Mouse (Mus musculus): ENCODE measurements around the gene Etl4. TPM values are rescaled to one million over a fixed set of nuclear protein-coding genes. Genes with fewer than 3 reads are reported as not detected.

The Etl4 gene
- polyA plus RNA-seq, 1 experiment, result 19.0 TPM

- H3K27me3 ChIP-seq (ENCODE audit: control insufficient read depth, insufficient read depth, low read length), result no peaks in the 10 kb centered on the region
- H3K27ac ChIP-seq (ENCODE audit: insufficient read depth, low read depth, low read length), result no peak overlapping the region
- TF ChIP-seq POLR2A (IDR thresholded peaks at IDR 0.05; ENCODE audit: low read depth, low read length), result no peak
- no peak for TF ChIP-seq CTCF (IDR thresholded peaks at IDR 0.05; ENCODE audit: extremely low read depth, insufficient read length, insufficient replicate concordance, low read depth, low read length)
Observed at GRCm38 (mm10) chr2:20203011-20203410, 293.4 kb downstream of the Etl4 start.

DNA sequence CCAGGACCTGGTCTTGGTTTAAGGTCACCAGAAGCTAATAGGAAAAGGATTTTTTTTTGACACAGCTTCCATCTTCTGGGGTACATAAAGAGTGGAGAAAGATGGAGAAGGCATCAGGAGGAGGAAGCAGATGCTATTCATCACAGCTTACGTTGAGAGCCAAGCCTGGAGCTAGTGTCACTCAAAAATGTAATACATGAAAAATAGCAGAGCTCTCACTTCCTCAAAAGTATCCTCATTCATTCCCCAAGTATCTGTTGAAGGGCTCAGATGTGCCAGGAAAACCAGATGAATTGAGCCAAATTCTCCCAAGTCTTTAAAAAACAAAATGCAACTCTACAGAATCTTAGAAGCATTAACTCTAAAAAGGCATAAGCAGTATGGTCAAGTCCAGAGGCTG lies 297.1 kb downstream of the Etl4 start:
- no peak overlapping the region for H3K27ac ChIP-seq (ENCODE audit: insufficient read depth, low read depth, low read length)

More at GRCm38 (mm10) chr2:20203011-20203410, 293.4 kb downstream of the Etl4 start:
- H3K36me3 ChIP-seq (ENCODE audit: control insufficient read depth, insufficient read depth, low read length), result no peaks in the 10 kb centered on the region
- no peaks in the 10 kb centered on the region for H3K4me1 ChIP-seq (ENCODE audit: control insufficient read depth, insufficient read depth, insufficient read length, low read length)
- 80% methylated on average over 7 of the region's 7 CpGs for WGBS
- no peak overlapping the region for H3K4me3 ChIP-seq (ENCODE audit: low read depth, low read length)

DNA sequence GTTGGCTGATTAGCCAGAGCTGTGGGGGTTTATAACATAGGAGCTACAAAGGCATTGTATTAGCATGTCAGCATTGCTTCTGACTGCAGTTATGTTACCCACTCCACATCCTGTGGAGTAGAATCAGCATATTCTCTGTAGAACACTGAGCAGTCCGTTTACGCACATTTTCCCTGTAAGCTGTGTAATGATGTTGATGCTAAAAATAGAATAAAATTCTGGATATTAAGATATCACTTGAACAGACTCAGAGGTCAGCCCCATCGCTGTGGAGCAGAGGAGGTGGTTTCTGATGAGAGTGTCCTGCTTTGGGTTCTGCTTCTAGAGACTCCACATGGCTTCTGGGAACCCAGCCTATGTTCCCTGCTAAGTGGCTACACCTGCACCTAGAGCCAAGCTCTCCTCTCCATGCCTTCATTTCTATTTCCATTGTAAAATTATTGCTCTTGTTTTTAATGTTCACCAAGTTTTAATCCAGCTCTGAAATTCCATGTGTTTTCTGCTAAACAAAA lies 299.2 kb downstream of the Etl4 start:
- Histone ChIP-seq H3K4me1 (ENCODE audit: control insufficient read depth, insufficient read depth, insufficient read length, low read length) (no peaks in the 10 kb centered on the region), H3K27ac (ENCODE audit: insufficient read depth, low read depth, low read length) (no peak overlapping the region), H3K27me3 (ENCODE audit: control insufficient read depth, insufficient read depth, low read length) (no peaks in the 10 kb centered on the region), H3K4me3 (ENCODE audit: low read depth, low read length) (no peak overlapping the region), H3K36me3 (ENCODE audit: control insufficient read depth, insufficient read depth, low read length) (no peaks in the 10 kb centered on the region)
- no peak for TF ChIP-seq CTCF (IDR thresholded peaks at IDR 0.05; ENCODE audit: extremely low read depth, insufficient read length, insufficient replicate concordance, low read depth, low read length)
- no peak for TF ChIP-seq POLR2A (IDR thresholded peaks at IDR 0.05; ENCODE audit: low read depth, low read length)
- WGBS, result 72% methylated on average over 3 of the region's 3 CpGs

More for the DNA sequence above, 297.1 kb downstream of the Etl4 start:
- no peaks in the 10 kb centered on the region for H3K36me3 ChIP-seq (ENCODE audit: control insufficient read depth, insufficient read depth, low read length)
- WGBS, result 56% methylated on average over 1 of the region's 1 CpGs
- TF ChIP-seq POLR2A (IDR thresholded peaks at IDR 0.05; ENCODE audit: low read depth, low read length) (no peak), CTCF (IDR thresholded peaks at IDR 0.05; ENCODE audit: extremely low read depth, insufficient read length, insufficient replicate concordance, low read depth, low read length) (no peak)
- H3K4me1 ChIP-seq (ENCODE audit: control insufficient read depth, insufficient read depth, insufficient read length, low read length), result no peaks in the 10 kb centered on the region
- H3K27me3 ChIP-seq (ENCODE audit: control insufficient read depth, insufficient read depth, low read length), result no peaks in the 10 kb centered on the region
- no peak overlapping the region for H3K4me3 ChIP-seq (ENCODE audit: low read depth, low read length)

- WGBS, result 60% methylated on average over 4 of the region's 4 CpGs
Observed at GRCm38 (mm10) chr2:20209359-20209758, 299.8 kb downstream of the Etl4 start.

GRCm38 (mm10) chr2:20216275-20216674 lies 306.7 kb downstream of the Etl4 start:
- Histone ChIP-seq H3K27me3 (ENCODE audit: control insufficient read depth, insufficient read depth, low read length) (no peaks in the 10 kb centered on the region), H3K36me3 (ENCODE audit: control insufficient read depth, insufficient read depth, low read length) (no peaks in the 10 kb centered on the region), H3K4me1 (ENCODE audit: control insufficient read depth, insufficient read depth, insufficient read length, low read length) (no peaks in the 10 kb centered on the region), H3K4me3 (ENCODE audit: low read depth, low read length) (no peak overlapping the region), H3K27ac (ENCODE audit: insufficient read depth, low read depth, low read length) (no peak overlapping the region)
- TF ChIP-seq CTCF (IDR thresholded peaks at IDR 0.05; ENCODE audit: extremely low read depth, insufficient read length, insufficient replicate concordance, low read depth, low read length) (no peak), POLR2A (IDR thresholded peaks at IDR 0.05; ENCODE audit: low read depth, low read length) (no peak)
- WGBS, result 90% methylated on average over 2 of the region's 2 CpGs

More at GRCm38 (mm10) chr2:20209359-20209758, 299.8 kb downstream of the Etl4 start:
- Histone ChIP-seq H3K36me3 (ENCODE audit: control insufficient read depth, insufficient read depth, low read length) (no peaks in the 10 kb centered on the region), H3K27me3 (ENCODE audit: control insufficient read depth, insufficient read depth, low read length) (no peaks in the 10 kb centered on the region), H3K4me3 (ENCODE audit: low read depth, low read length) (no peak overlapping the region), H3K4me1 (ENCODE audit: control insufficient read depth, insufficient read depth, insufficient read length, low read length) (no peaks in the 10 kb centered on the region), H3K27ac (ENCODE audit: insufficient read depth, low read depth, low read length) (no peak overlapping the region)
- TF ChIP-seq POLR2A (IDR thresholded peaks at IDR 0.05; ENCODE audit: low read depth, low read length) (no peak), CTCF (IDR thresholded peaks at IDR 0.05; ENCODE audit: extremely low read depth, insufficient read length, insufficient replicate concordance, low read depth, low read length) (no peak)

DNA sequence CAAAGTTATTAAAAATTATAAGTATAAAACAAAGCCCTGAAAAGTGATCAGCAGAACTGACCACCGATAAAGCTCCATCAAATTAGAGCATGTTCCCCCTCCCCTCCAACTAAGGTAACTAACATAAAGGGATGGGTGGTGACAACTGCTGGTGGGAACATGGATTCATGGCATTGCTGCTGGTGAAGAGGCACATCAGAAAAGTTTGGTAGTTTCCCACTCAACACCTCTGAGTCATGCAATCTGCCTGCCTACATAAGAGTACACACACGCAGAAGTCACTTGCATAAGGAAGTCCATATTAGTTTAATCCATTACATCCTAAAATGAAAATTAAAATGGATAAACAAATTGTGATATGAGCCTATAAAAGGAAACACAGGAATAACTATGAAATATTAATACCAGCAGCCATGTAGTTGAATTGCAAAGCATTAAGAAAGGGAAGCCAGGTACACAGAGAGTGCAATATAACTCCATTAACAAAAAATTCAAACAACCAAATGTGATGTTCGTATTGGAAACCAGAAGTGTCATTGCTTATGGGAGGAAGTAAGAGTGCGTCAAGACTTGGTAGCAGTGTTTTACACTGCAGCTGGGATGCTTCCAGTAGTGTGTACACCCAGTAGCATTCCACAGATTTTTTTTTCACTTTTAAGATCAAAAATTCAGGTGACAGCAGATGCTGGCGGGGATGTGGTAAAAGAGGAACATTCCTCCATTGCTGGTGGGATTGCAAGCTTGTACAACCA lies 307.3 kb downstream of the Etl4 start:
- Histone ChIP-seq H3K27me3 (ENCODE audit: control insufficient read depth, insufficient read depth, low read length) (no peaks in the 10 kb centered on the region), H3K4me1 (ENCODE audit: control insufficient read depth, insufficient read depth, insufficient read length, low read length) (no peaks in the 10 kb centered on the region), H3K4me3 (ENCODE audit: low read depth, low read length) (no peak overlapping the region), H3K36me3 (ENCODE audit: control insufficient read depth, insufficient read depth, low read length) (no peaks in the 10 kb centered on the region), H3K27ac (ENCODE audit: insufficient read depth, low read depth, low read length) (no peak overlapping the region)
- TF ChIP-seq POLR2A (IDR thresholded peaks at IDR 0.05; ENCODE audit: low read depth, low read length), result no peak
- TF ChIP-seq CTCF (IDR thresholded peaks at IDR 0.05; ENCODE audit: extremely low read depth, insufficient read length, insufficient replicate concordance, low read depth, low read length), result no peak
- 83% methylated on average over 5 of the region's 5 CpGs for WGBS

- no peak for TF ChIP-seq POLR2A (IDR thresholded peaks at IDR 0.05; ENCODE audit: low read depth, low read length)
- no peak for TF ChIP-seq CTCF (IDR thresholded peaks at IDR 0.05; ENCODE audit: extremely low read depth, insufficient read length, insufficient replicate concordance, low read depth, low read length)
- H3K27me3 ChIP-seq (ENCODE audit: control insufficient read depth, insufficient read depth, low read length), result no peaks in the 10 kb centered on the region
- no peaks in the 10 kb centered on the region for H3K36me3 ChIP-seq (ENCODE audit: control insufficient read depth, insufficient read depth, low read length)
- no peaks in the 10 kb centered on the region for H3K4me1 ChIP-seq (ENCODE audit: control insufficient read depth, insufficient read depth, insufficient read length, low read length)
- no peak overlapping the region for H3K4me3 ChIP-seq (ENCODE audit: low read depth, low read length)
- H3K27ac ChIP-seq (ENCODE audit: insufficient read depth, low read depth, low read length), result no peak overlapping the region
- WGBS, result 72% methylated on average over 4 of the region's 4 CpGs
Observed at GRCm38 (mm10) chr2:20231371-20231770, 321.8 kb downstream of the Etl4 start.

Data from small intestine, adult 2 months (tissue).